Mouse (Mus musculus) midbrain, embryonic 16.5 days (tissue): ENCODE measurements at regions not wholly inside any gene's neighbourhood (a gene's known extent, or its start where the extent isn't known, plus 50 kb on each side); places are given as distances from the start of the nearest gene placed in this dataset.

ENCODE experiments used
- ATAC-seq: fragments of 200-750 bp; cut with Nextera tagmentation; 2 replicates; pipeline ENCODE4 v1.8.0; 2017; ENCODE audit warnings: moderate TSS enrichment
- H3K27ac ChIP-seq: fragments of 300-500 bp; sonication (generic); 2 replicates; pipeline ENCODE4 v1.5.1; 2014; ENCODE audit warnings: mild to moderate bottlenecking, low read length, mixed read lengths
- H3K27me3 ChIP-seq: fragments of 300-500 bp; sonication (generic); 2 replicates; pipeline ENCODE4 v1.6.1; 2014; ENCODE audit warnings: low read depth, low read length, mixed read lengths; ENCODE audit not compliant: control insufficient read depth, insufficient read depth
- H3K36me3 ChIP-seq: fragments of 300-500 bp; sonication (generic); 2 replicates; pipeline ENCODE4 v1.6.1; 2014; ENCODE audit warnings: mild to moderate bottlenecking, low read length, moderate library complexity, mixed read lengths; ENCODE audit not compliant: control insufficient read depth, insufficient read depth
- H3K4me1 ChIP-seq: fragments of 300-500 bp; sonication (generic); 2 replicates; pipeline ENCODE4 v1.6.1; 2014; ENCODE audit warnings: mild to moderate bottlenecking, low read length, mixed read lengths; ENCODE audit not compliant: control insufficient read depth, insufficient read depth
- H3K4me2 ChIP-seq: fragments of 300-500 bp; sonication (generic); 2 replicates; pipeline ENCODE4 v1.6.1; 2014; ENCODE audit warnings: mild to moderate bottlenecking, low read length, mixed read lengths
- H3K4me3 ChIP-seq: fragments of 300-500 bp; sonication (generic); 2 replicates; pipeline ENCODE4 v1.5.1; 2014; ENCODE audit warnings: low read depth, mild to moderate bottlenecking, low read length, moderate library complexity, mixed read lengths
- H3K9ac ChIP-seq: fragments of 300-500 bp; sonication (generic); 2 replicates; pipeline ENCODE4 v1.6.1; 2014; ENCODE audit warnings: low read depth, low read length, mixed read lengths
- H3K9me3 ChIP-seq: fragments of 300-500 bp; sonication (generic); replicated peaks from 2 replicates; pipeline ENCODE4 v1.6.1; 2014; ENCODE audit warnings: mild to moderate bottlenecking, low read length, mixed read lengths; ENCODE audit not compliant: control insufficient read depth, poor library complexity, severe bottlenecking
- WGBS: fragments of 180-500 bp; shearing (Covaris S2); extraction: QIAGEN DNeasy Blood & Tissue Kit; methylation state at CpG from one replicate; pipeline ENCODE4 v1.1.7; 2014; 5-methylcytosine and 5-hydroxymethylcytosine counted together

GRCm38 (mm10) chr1:147703467-147703866 is 1208.9 kb downstream of the Brinp3 start:
- Histone ChIP-seq H3K4me2 (no peak overlapping the region), H3K27ac (no peak overlapping the region), H3K4me1 (no peaks in the 10 kb centered on the region), H3K36me3 (no peaks in the 10 kb centered on the region), H3K9ac (no peak overlapping the region), H3K27me3 (no peaks in the 10 kb centered on the region), H3K4me3 (no peak overlapping the region), H3K9me3 (no peaks in the 10 kb centered on the region)
- ATAC-seq = no peak
- WGBS = 91% methylated on average over 2 of the region's 2 CpGs

DNA sequence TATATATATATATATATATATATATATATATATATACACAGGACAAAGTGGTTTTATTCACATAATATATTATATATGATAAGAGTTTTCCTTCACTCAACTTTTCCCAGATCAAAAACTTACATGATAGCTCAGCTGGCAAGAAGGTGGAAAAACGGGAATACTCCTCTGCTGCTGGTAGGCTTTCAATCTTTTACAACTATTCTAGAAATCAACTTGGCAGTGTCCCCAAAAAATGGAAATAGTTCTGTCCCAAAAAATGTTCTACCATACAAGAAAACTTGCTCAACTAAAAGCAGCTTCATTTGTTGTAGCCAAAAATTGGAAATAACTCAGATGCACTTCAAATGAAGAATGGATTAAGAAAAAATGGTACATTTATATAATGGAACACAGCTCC is 1235.4 kb downstream of the Brinp3 start:
- no peak overlapping the region for H3K4me3 ChIP-seq
- H3K36me3 ChIP-seq = no peaks in the 10 kb centered on the region
- 93% methylated on average over 1 of the region's 1 CpGs for WGBS
- H3K27ac ChIP-seq = no peak overlapping the region
- no peak for ATAC-seq
- H3K4me1 ChIP-seq = no peaks in the 10 kb centered on the region
- no peak overlapping the region for H3K4me2 ChIP-seq
- H3K27me3 ChIP-seq = no peaks in the 10 kb centered on the region
- H3K9ac ChIP-seq = no peak overlapping the region
- H3K9me3 ChIP-seq = no peaks in the 10 kb centered on the region; the same call in 1 of the 2 replicates

DNA sequence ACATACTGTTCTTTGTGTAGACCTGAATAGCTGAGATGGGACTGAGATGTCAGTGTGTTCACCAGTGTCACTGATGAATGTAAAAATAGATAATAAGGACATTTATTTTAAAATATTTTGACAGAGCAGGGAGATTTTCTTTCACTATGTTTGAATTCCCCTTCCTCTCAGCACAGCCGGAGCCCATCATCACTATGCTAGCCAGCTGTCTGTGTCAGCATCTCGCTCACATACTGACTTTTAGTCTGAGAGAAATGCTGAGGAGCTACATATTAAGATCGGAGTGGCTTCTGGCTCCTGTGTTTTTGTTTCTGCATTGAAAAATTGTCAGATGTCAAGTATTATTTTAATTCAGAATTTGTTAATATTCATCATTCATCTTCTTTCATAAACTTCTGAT is 1271.5 kb downstream of the Brinp3 start:
- Histone ChIP-seq H3K4me3 (no peak overlapping the region), H3K4me2 (no peak overlapping the region), H3K36me3 (no peaks in the 10 kb centered on the region), H3K4me1 (no peaks in the 10 kb centered on the region), H3K27ac (no peak overlapping the region), H3K27me3 (no peaks in the 10 kb centered on the region), H3K9ac (no peak overlapping the region), H3K9me3 (no peaks in the 10 kb centered on the region)
- WGBS = 53% methylated on average over 3 of the region's 3 CpGs
- ATAC-seq = peak; percentile 42; the same call in 1 of the 2 replicates

- Histone ChIP-seq H3K27me3 (no peaks in the 10 kb centered on the region), H3K36me3 (no peaks in the 10 kb centered on the region), H3K4me2 (no peak overlapping the region), H3K4me1 (no peaks in the 10 kb centered on the region), H3K27ac (no peak overlapping the region), H3K9ac (no peak overlapping the region), H3K4me3 (no peak overlapping the region), H3K9me3 (no peaks in the 10 kb centered on the region)
- no peak for ATAC-seq
- 96% methylated on average over 1 of the region's 1 CpGs for WGBS
These were observed 1308.2 kb downstream of the Brinp3 start for GRCm38 (mm10) chr1:147802759-147803158.
